Mouse (Mus musculus): ENCODE measurements around the gene Stk10.

DNA sequence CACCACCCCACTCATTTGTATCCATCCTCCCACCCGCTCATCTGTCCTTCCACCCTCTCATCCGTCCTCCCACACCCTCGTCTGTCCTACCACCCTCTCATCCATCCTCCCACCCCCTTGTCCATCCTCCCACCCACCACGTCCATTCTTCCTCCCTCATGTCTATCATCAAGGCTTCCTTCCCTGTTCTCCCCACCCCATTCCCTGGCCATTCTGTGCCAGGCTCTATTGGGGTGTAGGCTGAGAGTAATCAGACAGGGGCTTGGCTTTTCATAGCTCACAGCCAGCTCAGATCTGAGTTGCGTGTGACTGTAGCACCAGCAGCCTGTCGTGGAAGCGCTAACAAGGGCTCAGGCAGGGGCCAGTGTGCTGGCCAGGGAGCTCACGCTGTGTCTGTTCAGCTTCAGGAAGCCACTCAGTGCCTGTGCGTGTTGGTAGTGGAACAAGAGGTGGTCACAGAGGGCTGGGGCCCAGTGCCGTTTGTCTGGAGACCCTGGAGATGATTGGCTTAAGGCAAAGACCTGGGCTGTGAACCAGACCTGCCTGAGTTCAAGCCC, 14.4 kb downstream of the Stk10 start:
- TF ChIP-seq CTCF (IDR thresholded peaks at IDR 0.05): no peak
- no peak for TF ChIP-seq POLR2A (IDR thresholded peaks at IDR 0.05; ENCODE audit: insufficient read depth, low read depth, low read length)

Data from heart, adult 2 months (tissue).